Mouse (Mus musculus): Measurements from ENCODE around the gene Ttll1. TPM values are rescaled to one million over a fixed set of nuclear protein-coding genes. Genes with fewer than 3 reads are reported as not detected.

Ttll1 gene
- 25.3 and 28.5 TPM in 2 replicates for polyA plus RNA-seq (2012; rRNA removed)

GRCm38 (mm10) chr15:83510805-83511405 is at the start of gene Ttll1:
TSS of gene Ttll1 (minus strand) at chr15:83510893.

GRCm38 (mm10) chr15:83526424-83527091 is 15.9 kb upstream of the Ttll1 start, which contains the start of gene Bik:
TSS of gene Bik (plus strand) at chr15:83526862.

GRCm38 (mm10) chr15:83464083-83464904 is 46.4 kb downstream of the Ttll1 start, which contains the start of gene Pacsin2:
TSS of gene Pacsin2 (minus strand) at chr15:83464606.

Other genes with a start within 250 kb of the Ttll1 start
- 21.1 and 24.9 TPM in 2 replicates for gene Arfgap3, start 160.6 kb downstream of the Ttll1 start, polyA plus RNA-seq (2012; rRNA removed)
- 43.7 and 61.4 TPM in 2 replicates for gene Pacsin2, start 46.3 kb downstream of the Ttll1 start, polyA plus RNA-seq (2012; rRNA removed)
- 2.4 and 2.8 TPM in 2 replicates for gene Bik, start 16.0 kb upstream of the Ttll1 start, polyA plus RNA-seq (2012; rRNA removed)
- 18.0 and 19.1 TPM in 2 replicates for gene Tspo, start 52.7 kb upstream of the Ttll1 start, polyA plus RNA-seq (2012; rRNA removed)
- 26.1 and 35.3 TPM in 2 replicates for gene Mcat, start 52.9 kb upstream of the Ttll1 start, polyA plus RNA-seq (2012; rRNA removed)
- 34.2 and 39.0 TPM in 2 replicates for gene Ttll12, start 84.3 kb upstream of the Ttll1 start, polyA plus RNA-seq (2012; rRNA removed)
- gene Scube1, start 214.1 kb upstream of the Ttll1 start, polyA plus RNA-seq (2012; rRNA removed), result 37.6 and 52.2 TPM in 2 replicates